Mouse (Mus musculus) lung, postnatal 0 days (tissue): ENCODE data around the gene Pnpla7. TPM values are rescaled to one million over a fixed set of nuclear protein-coding genes. Genes with fewer than 3 reads are reported as not detected.

Experiments used
- ATAC-seq: fragments of 200-750 bp; cut with Nextera tagmentation; 2 replicates; pipeline ENCODE4 v1.8.0; 2017; ENCODE audit warnings: moderate library complexity
- DNase-seq: peaks from one replicate; pipeline ENCODE4 v3.0.0-alpha.2; 2016; ENCODE audit warnings: low spot score
- H3K27ac ChIP-seq: fragments of 300-500 bp; sonication (generic); 2 replicates; pipeline ENCODE4 v1.5.1; 2014; ENCODE audit warnings: antibody characterized with exemption, mild to moderate bottlenecking, low read length, mixed read lengths
- H3K27me3 ChIP-seq: fragments of 300-500 bp; sonication (generic); replicated peaks from 2 replicates; pipeline ENCODE4 v1.6.1; 2014; ENCODE audit warnings: low read length, mixed read lengths; ENCODE audit not compliant: insufficient read depth
- H3K36me3 ChIP-seq: fragments of 300-500 bp; sonication (generic); 2 replicates; pipeline ENCODE4 v1.6.1; 2014; ENCODE audit warnings: low read length, mixed read lengths; ENCODE audit not compliant: insufficient read depth
- H3K4me1 ChIP-seq: fragments of 300-500 bp; sonication (generic); 2 replicates; pipeline ENCODE4 v1.6.1; 2014; ENCODE audit warnings: antibody characterized with exemption, low read depth, low read length, mixed read lengths; ENCODE audit not compliant: insufficient read depth
- H3K4me2 ChIP-seq: fragments of 300-500 bp; sonication (generic); replicated peaks from 2 replicates; pipeline ENCODE4 v1.6.1; 2014; ENCODE audit warnings: low read depth, mild to moderate bottlenecking, low read length, moderate library complexity, mixed read lengths
- H3K4me3 ChIP-seq: fragments of 300-500 bp; sonication (generic); 2 replicates; pipeline ENCODE4 v1.5.1; 2014; ENCODE audit warnings: low read depth, low read length
- H3K9ac ChIP-seq: fragments of 300-500 bp; sonication (generic); replicated peaks from 2 replicates; pipeline ENCODE4 v1.6.1; 2014; ENCODE audit warnings: low read depth, mild to moderate bottlenecking
- H3K9me3 ChIP-seq: fragments of 300-500 bp; sonication (generic); 2 replicates; pipeline ENCODE4 v1.6.1; 2016; ENCODE audit warnings: low read length, mixed read lengths
- CTCF ChIP-seq: IDR thresholded peaks from 2 replicates; pipeline ENCODE4 v1.5.1; 2016; ENCODE audit warnings: antibody characterized with exemption, mild to moderate bottlenecking
- EP300 ChIP-seq: IDR thresholded peaks from 2 replicates; pipeline ENCODE4 v1.6.1; 2016; ENCODE audit warnings: antibody characterized with exemption, mild to moderate bottlenecking, control low read depth
- WGBS: fragments of 180-500 bp; shearing (Covaris S2); extraction: QIAGEN DNeasy Blood & Tissue Kit; methylation state at CpG from one replicate; pipeline ENCODE4 v1.1.7; 2014; 5-methylcytosine and 5-hydroxymethylcytosine counted together
- polyA plus RNA-seq: library from polyadenylated mRNA; unstranded; fragments of >200 nt; fragmentation: Nextera tagmentation; extraction: Ambion mirVana; gene quantifications from 2 replicates; pipeline ENCODE4 v1.2.1, GENCODE M21; 2015

Gene Pnpla7
- polyA plus RNA-seq, 1 experiment from 2014 or later = 8.4 TPM

DNA sequence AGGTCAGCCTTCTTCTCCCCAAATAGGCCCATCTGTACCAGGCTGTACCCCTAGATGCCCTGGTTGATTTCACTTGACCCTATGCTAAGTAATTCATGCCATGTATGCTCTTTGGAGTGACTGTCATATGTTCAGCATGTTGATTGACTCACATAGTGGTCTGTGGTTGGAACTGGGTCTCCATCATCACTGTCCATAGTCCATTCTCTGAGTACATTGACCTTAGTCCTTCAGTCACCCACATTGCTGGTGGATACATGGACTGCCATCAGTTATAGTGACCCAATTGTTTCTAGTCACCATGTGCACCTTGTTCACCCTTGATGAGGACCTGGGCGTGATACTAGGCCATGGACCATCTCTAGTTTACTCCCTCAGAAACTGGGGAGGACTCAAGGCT, 30.9 kb downstream of the Pnpla7 start:
- Histone ChIP-seq H3K9me3 (no peaks in the 10 kb centered on the region), H3K27me3 (no peaks in the 10 kb centered on the region), H3K27ac (no peak overlapping the region), H3K4me3 (no peak overlapping the region), H3K4me2 (no peak overlapping the region), H3K4me1 (no peaks in the 10 kb centered on the region), H3K36me3 (no peaks in the 10 kb centered on the region), H3K9ac (no peak overlapping the region)
- 84% methylated on average over 1 of the region's 1 CpGs for WGBS
- DNase-seq (no peak), ATAC-seq (no peak)
- TF ChIP-seq EP300 (no peak), CTCF (no peak)

DNA sequence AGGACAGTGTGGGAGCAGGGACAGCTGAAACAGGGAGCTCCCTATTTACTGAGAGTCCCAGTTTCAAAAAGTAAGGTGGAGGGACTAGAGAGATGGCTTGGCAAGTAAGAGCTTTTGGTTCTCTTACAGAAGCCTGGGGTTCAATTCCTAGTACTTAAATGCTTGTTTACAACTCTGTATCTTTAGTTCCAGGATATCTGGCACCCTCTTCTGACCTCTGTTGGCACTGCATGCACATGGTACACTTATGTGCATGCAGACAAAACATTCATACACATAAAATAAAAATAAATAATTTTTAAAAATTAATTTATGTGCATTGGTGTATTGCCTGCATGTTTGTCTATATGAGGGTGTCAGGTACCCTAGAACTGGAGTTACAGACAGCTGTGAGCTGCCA, 32.4 kb downstream of the Pnpla7 start:
- Histone ChIP-seq H3K4me2 (no peak overlapping the region), H3K4me3 (no peak overlapping the region), H3K4me1 (no peaks in the 10 kb centered on the region), H3K27me3 (no peaks in the 10 kb centered on the region), H3K9ac (no peak overlapping the region), H3K9me3 (no peaks in the 10 kb centered on the region), H3K36me3 (no peaks in the 10 kb centered on the region), H3K27ac (no peak overlapping the region)
- ATAC-seq (no peak), DNase-seq (no peak)
- TF ChIP-seq CTCF (no peak), EP300 (no peak)

DNA sequence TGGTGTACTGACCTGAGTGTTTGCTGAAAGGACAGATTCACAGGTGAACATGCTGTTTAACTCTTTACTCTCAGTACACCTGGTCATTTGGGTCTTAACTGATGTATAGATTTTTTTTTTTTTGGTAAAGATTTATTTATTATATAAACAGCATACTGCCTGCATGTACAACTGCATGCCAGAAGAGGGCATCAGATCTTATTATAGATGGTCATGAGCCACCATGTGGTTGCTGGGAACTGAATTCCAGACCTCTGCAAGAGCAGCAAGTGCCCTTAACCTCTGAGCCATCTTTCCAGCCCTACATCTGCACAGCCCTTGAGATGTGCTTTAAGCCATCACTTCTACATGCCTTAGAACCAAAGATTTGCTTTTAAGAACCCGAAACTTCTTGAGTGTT, 46.8 kb downstream of the Pnpla7 start:
- ATAC-seq (no peak), DNase-seq (no peak)
- 85% methylated on average over 1 of the region's 1 CpGs for WGBS
- Histone ChIP-seq H3K9me3 (no peaks in the 10 kb centered on the region), H3K4me1 (no peaks in the 10 kb centered on the region), H3K4me3 (no peak overlapping the region), H3K36me3 (peaks cover 4% of the 10 kb centered on the region; the same call in 1 of the 2 replicates), H3K27ac (no peak overlapping the region), H3K9ac (no peak overlapping the region), H3K4me2 (no peak overlapping the region), H3K27me3 (no peaks in the 10 kb centered on the region)
- TF ChIP-seq CTCF (0 out of 2 replicates have a peak, but pooled peaks have one; percentile 23), EP300 (no peak)

DNA sequence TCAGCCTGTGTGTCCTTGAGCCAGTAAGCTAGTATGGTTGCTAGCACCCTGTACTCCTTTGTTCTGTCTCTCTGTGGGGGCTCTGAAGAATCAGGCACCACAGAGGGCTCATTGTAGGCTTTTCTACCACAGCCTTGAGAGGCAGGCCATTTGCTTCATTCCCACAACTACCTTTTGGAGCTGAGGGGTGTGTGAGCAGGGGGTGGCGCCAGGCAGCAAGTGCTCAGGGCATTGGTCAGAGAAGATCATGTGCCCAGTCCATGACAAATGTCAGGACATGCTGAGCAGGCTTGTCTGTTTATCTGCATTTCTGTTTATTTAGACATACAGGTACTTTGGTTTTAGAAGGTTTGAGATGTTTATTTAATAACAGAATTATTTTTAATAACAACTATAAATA, 49.3 kb downstream of the Pnpla7 start:
- DNase-seq = no peak
- WGBS = 85% methylated on average over 1 of the region's 1 CpGs

DNA sequence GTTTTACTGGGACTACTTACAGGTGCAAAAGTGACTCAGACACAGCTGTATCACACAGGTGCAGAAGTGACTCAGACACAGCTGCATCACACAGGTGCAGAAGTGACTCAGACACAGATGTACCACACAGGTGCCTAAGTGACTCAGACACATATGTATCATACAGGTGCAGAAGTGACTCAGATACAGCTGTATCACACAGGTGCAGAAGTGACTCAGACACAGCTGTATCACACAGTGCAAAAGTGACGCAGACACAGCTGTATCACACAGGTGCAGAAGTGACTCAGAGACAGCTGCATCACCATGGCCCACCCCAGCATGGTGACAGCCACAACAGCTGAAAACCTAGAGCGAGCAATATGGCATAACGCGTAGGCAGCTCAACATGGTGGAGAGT, 59.2 kb downstream of the Pnpla7 start:
- ATAC-seq = no peak
- TF ChIP-seq EP300 = no peak
- no peak for DNase-seq
- H3K27me3 ChIP-seq = no peaks in the 10 kb centered on the region
- H3K9me3 ChIP-seq = no peaks in the 10 kb centered on the region
- no peaks in the 10 kb centered on the region for H3K4me1 ChIP-seq
- 92% methylated on average over 4 of the region's 4 CpGs for WGBS
- H3K9ac ChIP-seq = no peak overlapping the region
- no peak overlapping the region for H3K27ac ChIP-seq
- H3K36me3 ChIP-seq = no peaks in the 10 kb centered on the region
- H3K4me2 ChIP-seq = no peak overlapping the region
- H3K4me3 ChIP-seq = no peak overlapping the region

More for the DNA sequence above, 49.3 kb downstream of the Pnpla7 start:
- Histone ChIP-seq H3K4me3 (no peak overlapping the region), H3K9me3 (no peaks in the 10 kb centered on the region), H3K36me3 (no peaks in the 10 kb centered on the region), H3K27me3 (no peaks in the 10 kb centered on the region), H3K4me2 (no peak overlapping the region), H3K4me1 (no peaks in the 10 kb centered on the region), H3K9ac (no peak overlapping the region), H3K27ac (no peak overlapping the region)
- TF ChIP-seq EP300 (no peak), CTCF (no peak)
- no peak for ATAC-seq

DNA sequence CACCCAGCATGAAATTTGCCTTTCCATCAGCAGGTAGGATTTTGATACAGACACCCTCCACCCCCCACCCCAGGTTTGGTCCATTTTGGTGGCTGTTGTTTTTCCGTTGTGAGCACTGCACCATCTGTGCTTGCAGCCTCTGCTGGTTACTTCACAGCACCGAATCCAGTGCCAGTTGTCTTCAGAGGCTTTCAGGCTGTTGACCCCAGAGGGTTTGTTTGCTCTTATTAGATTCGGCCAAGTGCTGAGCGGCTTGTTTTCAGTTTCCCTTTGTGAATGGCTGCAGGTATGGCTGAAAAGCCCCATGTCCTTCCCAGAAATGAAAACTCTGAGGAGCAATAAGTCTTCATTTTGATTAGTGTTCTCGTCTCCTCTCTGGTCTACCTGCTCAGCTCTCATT, 64.3 kb downstream of the Pnpla7 start:
- TF ChIP-seq CTCF (no peak), EP300 (no peak)
- H3K4me3 ChIP-seq = no peak overlapping the region
- H3K4me1 ChIP-seq = no peaks in the 10 kb centered on the region
- no peak overlapping the region for H3K27ac ChIP-seq
- H3K9me3 ChIP-seq = no peaks in the 10 kb centered on the region
- no peak overlapping the region for H3K9ac ChIP-seq
- DNase-seq = no peak
- H3K27me3 ChIP-seq = no peaks in the 10 kb centered on the region
- no peak for ATAC-seq
- WGBS = 66% methylated on average over 5 of the region's 5 CpGs
- no peaks in the 10 kb centered on the region for H3K36me3 ChIP-seq
- no peak overlapping the region for H3K4me2 ChIP-seq

DNA sequence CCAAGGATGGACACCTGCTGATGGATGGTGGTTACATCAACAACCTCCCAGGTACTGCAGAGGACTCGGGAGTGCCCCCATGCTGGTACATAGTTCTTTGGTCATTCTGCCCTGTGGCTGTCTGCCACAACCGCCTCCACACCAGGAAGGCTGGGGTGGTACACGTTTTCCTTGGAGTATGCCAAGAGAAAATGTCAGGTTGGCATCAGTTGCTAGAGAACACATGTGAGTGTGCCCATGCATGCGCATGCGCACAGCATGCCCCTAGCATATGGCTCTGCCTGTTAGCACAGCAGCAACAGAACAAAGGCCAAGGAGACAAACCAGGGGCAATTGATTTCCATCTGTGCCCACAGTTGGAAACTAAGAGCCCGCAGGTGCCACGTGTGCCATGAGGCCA, 75.1 kb downstream of the Pnpla7 start:
- ATAC-seq = no peak
- Histone ChIP-seq H3K36me3 (no peaks in the 10 kb centered on the region), H3K4me3 (no peak overlapping the region), H3K27me3 (no peaks in the 10 kb centered on the region), H3K4me1 (peaks cover 7% of the 10 kb centered on the region; the same call in 1 of the 2 replicates), H3K9ac (no peak overlapping the region), H3K27ac (no peak overlapping the region), H3K9me3 (no peaks in the 10 kb centered on the region), H3K4me2 (no peak overlapping the region)
- no peak for DNase-seq
- TF ChIP-seq CTCF = no peak
- TF ChIP-seq EP300 = no peak
- WGBS = 83% methylated on average over 7 of the region's 7 CpGs
